8 mouse cellular contexts compared by ENCODE assay signal in genomic region chr2:29747188-29747782, GRCm38 (mm10). TPM values are rescaled to one million over a fixed set of nuclear protein-coding genes. Genes with fewer than 3 reads are reported as not detected.
DNase-seq lines count a peak whose midpoint lies in the region; ATAC-seq lines count a peak whose summit lies in the region.

No protein-coding gene starts in this region.

- 2% methylated on average over 50 of the region's 50 CpGs for WGBS in kidney, embryonic 16.5 days
- 5% methylated on average over 50 of the region's 50 CpGs for WGBS in embryonic facial prominence, embryonic 12.5 days
- WGBS in hindbrain, embryonic 11.5 days, result 4% methylated on average over 50 of the region's 50 CpGs
- 4% methylated on average over 50 of the region's 50 CpGs for WGBS in midbrain, embryonic 14.5 days

- ATAC-seq in kidney, embryonic 16.5 days (ENCODE audit: low FRiP score, low TSS enrichment), result peak; percentile 46; the same call in 1 of the 2 replicates
- ATAC-seq in embryonic facial prominence, embryonic 12.5 days (ENCODE audit: insufficient number of reproducible peaks, insufficient read depth, low FRiP score, low TSS enrichment), result no peak
- ATAC-seq in hindbrain, embryonic 11.5 days (ENCODE audit: low FRiP score), result no peak
- no peak for ATAC-seq in midbrain, embryonic 14.5 days (ENCODE audit: low FRiP score, low TSS enrichment)
- no peak for ATAC-seq in erythroblast, adult 5-6 weeks (replicated peaks; ENCODE audit: low FRiP score, poor library complexity, severe bottlenecking)
- no peak for ATAC-seq in monocyte, adult 5-6 weeks (replicated peaks; ENCODE audit: insufficient number of reproducible peaks, low FRiP score, low TSS enrichment, poor library complexity, severe bottlenecking)

- H3K9ac ChIP-seq in kidney, embryonic 16.5 days (replicated peaks; ENCODE audit: low read length), result peak overlapping the region; percentile 56
- peak overlapping the region; percentile 36; the same call in 1 of the 2 replicates for H3K9ac ChIP-seq in embryonic facial prominence, embryonic 12.5 days
- H3K9ac ChIP-seq in hindbrain, embryonic 11.5 days (ENCODE audit: low read depth, low read length), result peak overlapping the region; percentile 56
- H3K9ac ChIP-seq in midbrain, embryonic 14.5 days (replicated peaks; ENCODE audit: low read length), result peak overlapping the region; percentile 60

- no peak for DNase-seq in kidney, postnatal 25 days
- DNase-seq in hindbrain, embryonic 11.5 days (ENCODE audit: low spot score), result peak; percentile 45
- DNase-seq in midbrain, embryonic 14.5 days, result peak; percentile 36
- DNase-seq in urinary bladder, adult 2 months (ENCODE audit: low spot score), result no peak

- peaks cover 43% of the 10 kb centered on the region for H3K27me3 ChIP-seq in kidney, embryonic 16.5 days (ENCODE audit: insufficient read depth, low read length)
- peaks cover 70% of the 10 kb centered on the region for H3K27me3 ChIP-seq in embryonic facial prominence, embryonic 12.5 days
- peaks cover 34% of the 10 kb centered on the region for H3K27me3 ChIP-seq in hindbrain, embryonic 11.5 days (ENCODE audit: control insufficient read depth, insufficient read depth, low read length)
- peaks cover 33% of the 10 kb centered on the region for H3K27me3 ChIP-seq in midbrain, embryonic 14.5 days (ENCODE audit: control insufficient read depth, insufficient read depth, low read length)

- no peaks in the 10 kb centered on the region for H3K36me3 ChIP-seq in kidney, embryonic 16.5 days (ENCODE audit: insufficient read depth, low read length)
- no peaks in the 10 kb centered on the region for H3K36me3 ChIP-seq in embryonic facial prominence, embryonic 12.5 days
- H3K36me3 ChIP-seq in hindbrain, embryonic 11.5 days (ENCODE audit: control insufficient read depth, insufficient read depth, low read length), result no peaks in the 10 kb centered on the region
- H3K36me3 ChIP-seq in midbrain, embryonic 14.5 days (ENCODE audit: control insufficient read depth, insufficient read depth, low read length), result no peaks in the 10 kb centered on the region

- peak overlapping the region; percentile 61 for H3K4me2 ChIP-seq in kidney, embryonic 16.5 days (replicated peaks; ENCODE audit: low read depth, low read length)
- peak overlapping the region; percentile 67 for H3K4me2 ChIP-seq in embryonic facial prominence, embryonic 12.5 days (replicated peaks)
- H3K4me2 ChIP-seq in hindbrain, embryonic 11.5 days (replicated peaks; ENCODE audit: low read depth, low read length), result peak overlapping the region; percentile 73
- H3K4me2 ChIP-seq in midbrain, embryonic 14.5 days (ENCODE audit: low read length), result peak overlapping the region; percentile 69

- peak overlapping the region; percentile 39 for H3K4me3 ChIP-seq in kidney, embryonic 16.5 days (ENCODE audit: low read length)
- peak overlapping the region; percentile 35 for H3K4me3 ChIP-seq in embryonic facial prominence, embryonic 12.5 days
- peak overlapping the region; percentile 33 for H3K4me3 ChIP-seq in hindbrain, embryonic 11.5 days (ENCODE audit: low read depth, low read length)
- peak overlapping the region; percentile 38 for H3K4me3 ChIP-seq in midbrain, embryonic 14.5 days (replicated peaks; ENCODE audit: low read depth, low read length)

- peaks cover 7% of the 10 kb centered on the region; the same call in 1 of the 2 replicates for H3K4me1 ChIP-seq in kidney, embryonic 16.5 days (ENCODE audit: insufficient read depth, low read length)
- H3K4me1 ChIP-seq in embryonic facial prominence, embryonic 12.5 days, result peaks cover 19% of the 10 kb centered on the region
- H3K4me1 ChIP-seq in hindbrain, embryonic 11.5 days (replicated peaks; ENCODE audit: control insufficient read depth, insufficient read depth, low read length), result peaks cover 11% of the 10 kb centered on the region
- H3K4me1 ChIP-seq in midbrain, embryonic 14.5 days (ENCODE audit: control insufficient read depth, insufficient read depth, low read length), result peaks cover 11% of the 10 kb centered on the region; the same call in 1 of the 2 replicates

- no peaks in the 10 kb centered on the region for H3K9me3 ChIP-seq in kidney, embryonic 16.5 days (ENCODE audit: low read length)
- peaks cover 4% of the 10 kb centered on the region; the same call in 1 of the 2 replicates for H3K9me3 ChIP-seq in embryonic facial prominence, embryonic 12.5 days
- no peaks in the 10 kb centered on the region for H3K9me3 ChIP-seq in hindbrain, embryonic 11.5 days (ENCODE audit: control insufficient read depth, low read length)
- no peaks in the 10 kb centered on the region for H3K9me3 ChIP-seq in midbrain, embryonic 14.5 days (ENCODE audit: control insufficient read depth, low read length)

- H3K27ac ChIP-seq in kidney, embryonic 16.5 days (ENCODE audit: low read length), result no peak overlapping the region
- no peak overlapping the region for H3K27ac ChIP-seq in embryonic facial prominence, embryonic 12.5 days
- H3K27ac ChIP-seq in hindbrain, embryonic 11.5 days (ENCODE audit: low read depth, low read length), result no peak overlapping the region
- no peak overlapping the region for H3K27ac ChIP-seq in midbrain, embryonic 14.5 days (replicated peaks; ENCODE audit: low read depth, low read length)

RNA-seq across cellular contexts. Expression of gene Gm13420, which starts 4.2 kb away (rescaled TPM):
- polyA plus RNA-seq in kidney, embryonic 16.5 days (2015; fragmentation: Nextera tagmentation; extraction: Ambion mirVana), result 1.8 and 2.1 TPM in 2 replicates
- 0.20 TPM in 1 of 2 replicates, not detected in the other for polyA plus RNA-seq in embryonic facial prominence, embryonic 12.5 days (2016; fragmentation: Nextera tagmentation; extraction: Ambion mirVana)
- polyA plus RNA-seq in hindbrain, embryonic 11.5 days (2014; fragmentation: Nextera tagmentation; extraction: Ambion mirVana), result not detected in 2 replicates
- not detected in 2 replicates for polyA plus RNA-seq in midbrain, embryonic 14.5 days (2014; fragmentation: Nextera tagmentation; extraction: Ambion mirVana)
- not detected in 2 replicates for total RNA-seq in erythroblast, adult 5-6 weeks (2015; ENCODE audit: low replicate concordance)
- not detected in 2 replicates for total RNA-seq in erythroblast, adult 5-6 weeks (2017; ENCODE audit: low replicate concordance)
- 0.68 TPM in 1 of 3 replicates, not detected in the others for total RNA-seq in monocyte, adult 5-6 weeks (2017)
- not detected in 2 replicates for polyA plus RNA-seq in urinary bladder, adult 2 months (2012; rRNA removed)

RNA-seq across cellular contexts. Expression of gene Gm13547, which starts 11.8 kb away (rescaled TPM):
- polyA plus RNA-seq in kidney, embryonic 16.5 days (2015; fragmentation: Nextera tagmentation; extraction: Ambion mirVana), result not detected in 2 replicates
- not detected in 2 replicates for polyA plus RNA-seq in embryonic facial prominence, embryonic 12.5 days (2016; fragmentation: Nextera tagmentation; extraction: Ambion mirVana)
- polyA plus RNA-seq in hindbrain, embryonic 11.5 days (2014; fragmentation: Nextera tagmentation; extraction: Ambion mirVana), result not detected in 2 replicates
- polyA plus RNA-seq in midbrain, embryonic 14.5 days (2014; fragmentation: Nextera tagmentation; extraction: Ambion mirVana), result not detected in 2 replicates
- total RNA-seq in erythroblast, adult 5-6 weeks (2015; ENCODE audit: low replicate concordance), result not detected in 2 replicates
- total RNA-seq in erythroblast, adult 5-6 weeks (2017; ENCODE audit: low replicate concordance), result 1.3 TPM in 1 of 2 replicates, not detected in the other
- 3.0 TPM in 1 of 3 replicates, not detected in the others for total RNA-seq in monocyte, adult 5-6 weeks (2017)
- not detected in 2 replicates for polyA plus RNA-seq in urinary bladder, adult 2 months (2012; rRNA removed)

RNA-seq across cellular contexts. Expression of gene Coq4, which starts 40.0 kb away (rescaled TPM):
- 44.7 and 46.1 TPM in 2 replicates for polyA plus RNA-seq in kidney, embryonic 16.5 days (2015; fragmentation: Nextera tagmentation; extraction: Ambion mirVana)
- 31.8 and 36.7 TPM in 2 replicates for polyA plus RNA-seq in embryonic facial prominence, embryonic 12.5 days (2016; fragmentation: Nextera tagmentation; extraction: Ambion mirVana)
- 37.7 and 39.7 TPM in 2 replicates for polyA plus RNA-seq in hindbrain, embryonic 11.5 days (2014; fragmentation: Nextera tagmentation; extraction: Ambion mirVana)
- 37.6 and 38.3 TPM in 2 replicates for polyA plus RNA-seq in midbrain, embryonic 14.5 days (2014; fragmentation: Nextera tagmentation; extraction: Ambion mirVana)
- 2.3 and 9.2 TPM in 2 replicates for total RNA-seq in erythroblast, adult 5-6 weeks (2015; ENCODE audit: low replicate concordance)
- 1.8 and 2.2 TPM in 2 replicates for total RNA-seq in erythroblast, adult 5-6 weeks (2017; ENCODE audit: low replicate concordance)
- total RNA-seq in monocyte, adult 5-6 weeks (2017), result 1.8 to 11.1 TPM in 2 of 3 replicates, not detected in the other
- 24.3 and 25.7 TPM in 2 replicates for polyA plus RNA-seq in urinary bladder, adult 2 months (2012; rRNA removed)

RNA-seq across cellular contexts. Expression of gene Trub2, which starts 41.0 kb away (rescaled TPM):
- 42.4 and 45.7 TPM in 2 replicates for polyA plus RNA-seq in kidney, embryonic 16.5 days (2015; fragmentation: Nextera tagmentation; extraction: Ambion mirVana)
- polyA plus RNA-seq in embryonic facial prominence, embryonic 12.5 days (2016; fragmentation: Nextera tagmentation; extraction: Ambion mirVana), result 48.6 and 54.6 TPM in 2 replicates
- polyA plus RNA-seq in hindbrain, embryonic 11.5 days (2014; fragmentation: Nextera tagmentation; extraction: Ambion mirVana), result 30.2 and 32.3 TPM in 2 replicates
- 28.0 and 28.8 TPM in 2 replicates for polyA plus RNA-seq in midbrain, embryonic 14.5 days (2014; fragmentation: Nextera tagmentation; extraction: Ambion mirVana)
- total RNA-seq in erythroblast, adult 5-6 weeks (2015; ENCODE audit: low replicate concordance), result 25.1 and 27.7 TPM in 2 replicates
- total RNA-seq in erythroblast, adult 5-6 weeks (2017; ENCODE audit: low replicate concordance), result 29.7 and 31.1 TPM in 2 replicates
- total RNA-seq in monocyte, adult 5-6 weeks (2017), result 17.7 to 41.0 TPM (median 28.7 TPM) in 3 replicates
- polyA plus RNA-seq in urinary bladder, adult 2 months (2012; rRNA removed), result 21.6 and 26.1 TPM in 2 replicates

RNA-seq across cellular contexts. Expression of gene Slc27a4, which starts 55.1 kb away (rescaled TPM):
- 16.5 and 17.7 TPM in 2 replicates for polyA plus RNA-seq in kidney, embryonic 16.5 days (2015; fragmentation: Nextera tagmentation; extraction: Ambion mirVana)
- polyA plus RNA-seq in embryonic facial prominence, embryonic 12.5 days (2016; fragmentation: Nextera tagmentation; extraction: Ambion mirVana), result 18.2 and 21.7 TPM in 2 replicates
- 17.9 and 18.4 TPM in 2 replicates for polyA plus RNA-seq in hindbrain, embryonic 11.5 days (2014; fragmentation: Nextera tagmentation; extraction: Ambion mirVana)
- 36.1 and 40.0 TPM in 2 replicates for polyA plus RNA-seq in midbrain, embryonic 14.5 days (2014; fragmentation: Nextera tagmentation; extraction: Ambion mirVana)
- 1.9 and 4.2 TPM in 2 replicates for total RNA-seq in erythroblast, adult 5-6 weeks (2015; ENCODE audit: low replicate concordance)
- total RNA-seq in erythroblast, adult 5-6 weeks (2017; ENCODE audit: low replicate concordance), result 5.1 and 9.8 TPM in 2 replicates
- 7.7 to 10.9 TPM (median 8.0 TPM) in 3 replicates for total RNA-seq in monocyte, adult 5-6 weeks (2017)
- 30.0 and 33.6 TPM in 2 replicates for polyA plus RNA-seq in urinary bladder, adult 2 months (2012; rRNA removed)

Comparison
In these comparisons a context has a peak if more than half of its experiments do, and no peak if none do; other contexts are left out.
1. DNase-seq: peak in hindbrain, embryonic 11.5 days (single experiment) and midbrain, embryonic 14.5 days (single experiment); none in kidney, postnatal 25 days (0 of 2) and urinary bladder, adult 2 months (single experiment).
2. Peak in every context shown above with its lines, with median percentiles within 50 percentile points of each other: H3K4me2 ChIP-seq, H3K4me3 ChIP-seq and H3K9ac ChIP-seq.